Mouse (Mus musculus): ENCODE measurements around the gene Ube2n.

- TF ChIP-seq CTCF (IDR thresholded peaks at IDR 0.05; ENCODE audit: borderline replicate concordance, control insufficient read depth, extremely low read depth, insufficient read depth, low read length, poor library complexity) (no peak), POLR2A (IDR thresholded peaks at IDR 0.05; ENCODE audit: control insufficient read depth, extremely low read depth, insufficient read depth, low read length, poor library complexity) (no peak)
Measured at GRCm38 (mm10) chr10:95533382-95533781, 18.4 kb downstream of the Ube2n start.
